Mouse (Mus musculus) inflammation-experienced regulatory T-cells, adult 16 weeks (primary cell): ENCODE measurements around the gene Olfr776. TPM values are rescaled to one million over a fixed set of nuclear protein-coding genes. Genes with fewer than 3 reads are reported as not detected.

Experiments
- polyA plus RNA-seq: library from polyadenylated mRNA; unstranded; fragments of 100-300 nt; shearing (Covaris generic); gene quantifications from one replicate; pipeline ENCODE4 v1.2.1, GENCODE M21; 2017

The Olfr776 gene
- not detected for polyA plus RNA-seq

GRCm38 (mm10) chr10:129258827-129259226 lies at the start of gene Olfr776:
TSS of gene Olfr776 (plus strand) at chr10:129259127.

GRCm38 (mm10) chr10:129235904-129236303 lies 23.0 kb upstream of the Olfr776 start, which contains the start of gene Olfr774:
TSS of gene Olfr774 (plus strand) at chr10:129236204.

GRCm38 (mm10) chr10:129248112-129248511 lies 10.8 kb upstream of the Olfr776 start, which contains the start of gene Olfr775:
TSS of gene Olfr775 (plus strand) at chr10:129248412.

GRCm38 (mm10) chr10:129271081-129271535 lies 12.2 kb downstream of the Olfr776 start, which contains the start of gene Olfr777:
TSS of gene Olfr777 (minus strand) at chr10:129271485.

Other genes with a start within 250 kb of the Olfr776 start
- gene Olfr763, start 248.3 kb upstream of the Olfr776 start, polyA plus RNA-seq, result not detected
- gene Olfr764-ps1, start 219.2 kb upstream of the Olfr776 start, polyA plus RNA-seq, result not detected
- not detected for gene Olfr765, start 209.1 kb upstream of the Olfr776 start, polyA plus RNA-seq
- gene Olfr766-ps1, start 190.2 kb upstream of the Olfr776 start, polyA plus RNA-seq, result not detected
- gene Olfr767, start 176.2 kb upstream of the Olfr776 start, polyA plus RNA-seq, result not detected
- not detected for gene Olfr768, start 159.8 kb upstream of the Olfr776 start, polyA plus RNA-seq
- not detected for gene Olfr769, start 141.3 kb upstream of the Olfr776 start, polyA plus RNA-seq
- not detected for gene Olfr770, start 120.1 kb upstream of the Olfr776 start, polyA plus RNA-seq
- gene Olfr771, start 94.4 kb upstream of the Olfr776 start, polyA plus RNA-seq, result not detected
- gene Olfr772, start 81.2 kb upstream of the Olfr776 start, polyA plus RNA-seq, result not detected
- not detected for gene Olfr773, start 71.7 kb upstream of the Olfr776 start, polyA plus RNA-seq
- gene Olfr774, start 22.9 kb upstream of the Olfr776 start, polyA plus RNA-seq, result not detected
- gene Olfr775, start 10.7 kb upstream of the Olfr776 start, polyA plus RNA-seq, result not detected
- not detected for gene Olfr777, start 12.4 kb downstream of the Olfr776 start, polyA plus RNA-seq
- gene Olfr780, start 59.0 kb downstream of the Olfr776 start, polyA plus RNA-seq, result not detected
- gene Olfr781, start 69.7 kb downstream of the Olfr776 start, polyA plus RNA-seq, result not detected
- not detected for gene Olfr782, start 89.7 kb downstream of the Olfr776 start, polyA plus RNA-seq
- not detected for gene Olfr784, start 125.0 kb downstream of the Olfr776 start, polyA plus RNA-seq
- not detected for gene Olfr785, start 146.3 kb downstream of the Olfr776 start, polyA plus RNA-seq
- not detected for gene Olfr786, start 168.2 kb downstream of the Olfr776 start, polyA plus RNA-seq
- 0.07 TPM for gene Olfr787, start 202.7 kb downstream of the Olfr776 start, polyA plus RNA-seq
- gene Olfr788, start 211.9 kb downstream of the Olfr776 start, polyA plus RNA-seq, result not detected
- not detected for gene Olfr789, start 225.6 kb downstream of the Olfr776 start, polyA plus RNA-seq
- not detected for gene Olfr790, start 239.4 kb downstream of the Olfr776 start, polyA plus RNA-seq